Mouse (Mus musculus) embryonic facial prominence, embryonic 11.5 days (tissue): Measurements from ENCODE around the gene Dync2h1. TPM values are rescaled to one million over a fixed set of nuclear protein-coding genes. Genes with fewer than 3 reads are reported as not detected.

Source experiments
- polyA plus RNA-seq: library from polyadenylated mRNA; unstranded; fragments of >200 nt; fragmentation: Nextera tagmentation; extraction: Ambion mirVana; gene quantifications from 2 replicates; pipeline ENCODE4 v1.2.1, GENCODE M21; 2014

The Dync2h1 gene
- polyA plus RNA-seq, 1 experiment from 2014 or later, result 24.5 TPM

Other genes with a start within 250 kb of the Dync2h1 start
- 158 and 161 TPM in 2 replicates for gene Dcun1d5, start 74 bp upstream of the Dync2h1 start, polyA plus RNA-seq
- gene Mmp13, start 88.1 kb upstream of the Dync2h1 start, polyA plus RNA-seq, result not detected in 2 replicates
- not detected in 2 replicates for gene Mmp12, start 159.9 kb upstream of the Dync2h1 start, polyA plus RNA-seq
- gene Mmp1b, start 203.6 kb upstream of the Dync2h1 start, polyA plus RNA-seq, result not detected in 2 replicates